Mouse (Mus musculus) central nervous system, embryonic 18 days (tissue): ENCODE results near the gene Ctsd. TPM values are rescaled to one million over a fixed set of nuclear protein-coding genes. Genes with fewer than 3 reads are reported as not detected.

Experiments
- polyA plus RNA-seq: library from polyadenylated mRNA; depleted of rRNA; stranded (reverse); fragments of >200 nt; gene quantifications from 2 replicates; pipeline ENCODE4 v1.2.3, GENCODE M21; 2012; rRNA removed

Gene Ctsd
- 186 and 196 TPM in 2 replicates for polyA plus RNA-seq

DNA sequence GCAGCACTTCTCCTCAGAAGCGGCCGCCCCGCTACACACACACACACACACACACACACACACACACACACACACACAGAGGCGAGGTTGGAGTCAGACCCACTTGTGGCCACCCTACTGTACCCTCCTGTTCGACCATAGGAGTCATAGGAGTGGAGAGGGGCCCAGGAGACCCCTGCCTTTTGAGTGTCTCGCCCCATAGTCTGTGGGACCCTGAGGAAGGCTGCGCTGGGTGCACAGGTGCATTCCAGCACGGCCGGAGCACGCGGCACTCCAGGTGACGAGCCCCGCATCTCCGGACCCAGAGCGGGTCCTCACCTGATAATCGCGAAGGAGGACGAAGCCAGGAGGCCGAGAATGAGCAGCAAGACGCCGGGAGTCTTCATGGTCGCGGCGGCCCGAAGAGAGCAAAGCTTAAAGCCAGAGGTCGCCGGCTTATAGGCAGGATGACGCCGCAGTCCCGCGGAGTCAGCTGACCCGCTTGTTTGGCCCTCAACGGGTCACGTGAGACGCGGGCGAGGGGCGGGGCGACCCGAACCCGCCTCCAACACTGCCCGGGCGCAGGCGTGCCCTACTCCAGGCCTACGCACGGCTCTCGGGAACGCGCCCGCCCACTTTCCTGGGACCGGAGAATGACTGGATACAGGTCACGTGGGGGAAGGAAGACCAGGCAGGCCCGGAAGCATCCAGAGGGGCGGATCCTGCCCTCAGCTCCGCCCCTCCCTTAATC, at the start of gene Ctsd:
TSS of gene Ctsd (minus strand) at position 620 of the 730 bp plus-strand sequence.

DNA sequence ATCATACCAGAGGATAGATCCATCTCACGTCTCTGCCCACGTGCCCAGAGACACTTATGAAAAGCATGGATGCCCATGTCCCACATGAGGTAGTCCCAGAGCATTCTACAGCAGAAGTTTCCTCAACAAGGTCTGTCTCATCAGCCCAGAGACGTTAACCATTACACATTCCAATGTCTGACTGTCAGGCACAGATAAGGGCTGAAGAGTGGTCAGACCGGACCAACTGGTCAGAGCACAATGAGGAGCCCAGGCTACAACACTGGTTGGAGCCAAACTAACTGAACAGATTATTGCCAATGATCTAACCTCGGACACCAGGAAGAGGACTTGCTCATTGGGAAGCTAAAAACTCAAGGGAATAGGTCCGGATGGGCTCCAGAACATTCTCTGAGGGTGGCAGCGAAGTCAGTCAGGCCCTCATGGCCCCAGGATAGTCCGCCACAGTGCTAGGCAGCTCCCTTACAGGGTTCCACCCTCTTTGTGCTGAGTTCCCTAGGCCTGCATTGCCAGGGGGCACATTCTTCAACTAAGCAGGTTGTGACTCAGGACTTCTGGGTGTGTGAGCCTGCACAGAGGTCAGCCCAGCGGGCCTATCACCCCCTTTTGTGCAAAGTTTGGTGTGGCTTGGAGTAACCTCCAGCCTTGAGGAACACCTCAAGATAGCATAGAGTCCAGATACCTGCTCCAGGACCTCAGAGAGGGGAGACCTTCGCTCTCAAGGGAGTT, 46.5 kb upstream of the Ctsd start, which contains the start of gene Syt8:
TSS of gene Syt8 (plus strand) at position 714 of the 729 bp plus-strand sequence.

GRCm38 (mm10) chr7:142382567-142382966, 5.3 kb downstream of the Ctsd start, which contains the start of gene Gm49369:
Gene Gm49369, minus strand, starts transcription at chr7:142382667.

DNA sequence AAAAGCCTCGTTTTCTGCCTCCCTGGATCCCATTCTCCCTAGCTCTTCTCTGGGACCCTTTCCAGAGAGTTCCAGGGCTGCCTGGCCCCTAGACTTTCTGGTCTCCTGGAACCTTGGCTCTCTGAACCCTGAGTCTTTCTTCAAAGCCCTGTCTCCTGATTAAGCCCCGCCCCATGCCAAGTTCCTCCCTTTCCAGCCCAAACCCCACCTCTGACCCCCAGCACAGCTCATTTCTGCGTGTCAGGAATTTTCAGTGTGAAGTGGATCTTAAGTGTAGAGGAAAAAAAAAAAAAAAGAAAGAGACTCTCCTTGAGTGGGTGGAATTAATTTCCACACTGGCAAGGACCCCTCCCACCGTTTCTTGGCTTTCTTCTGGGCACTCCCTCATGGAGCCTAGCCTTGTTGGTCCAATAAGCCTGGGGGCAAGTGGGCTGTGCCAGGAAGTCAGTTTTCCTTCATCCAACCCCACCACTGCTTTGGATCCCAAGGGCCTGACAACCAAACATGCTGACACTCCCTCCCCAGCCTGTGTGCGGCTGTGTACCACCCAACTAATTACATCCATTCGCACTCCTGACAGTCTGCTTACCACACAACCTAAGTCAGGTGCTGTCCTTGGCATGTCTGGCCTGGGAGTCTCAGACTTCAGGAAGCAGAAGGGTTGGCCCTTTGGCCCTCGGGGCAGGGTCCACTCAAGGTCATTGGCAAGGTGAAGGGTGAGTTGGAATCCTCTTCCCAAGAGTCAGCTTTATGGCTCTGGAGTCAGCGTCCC, 14.0 kb downstream of the Ctsd start, which contains the start of gene Ifitm10:
TSS of gene Ifitm10 (minus strand) at position 113 of the 772 bp plus-strand sequence.

Other genes with a start within 250 kb of the Ctsd start
- not detected in 2 replicates for gene Gm45337, start 243.4 kb downstream of the Ctsd start, polyA plus RNA-seq
- not detected in 2 replicates for gene Gm29735, start 230.9 kb downstream of the Ctsd start, polyA plus RNA-seq
- gene Gm4553, start 222.3 kb downstream of the Ctsd start, polyA plus RNA-seq: not detected in 2 replicates
- gene Krtap5-2, start 212.0 kb downstream of the Ctsd start, polyA plus RNA-seq: not detected in 2 replicates
- not detected in 2 replicates for gene Gm10153, start 197.6 kb downstream of the Ctsd start, polyA plus RNA-seq
- not detected in 2 replicates for gene Krtap5-3, start 186.7 kb downstream of the Ctsd start, polyA plus RNA-seq
- 0.13 TPM in 1 of 2 replicates, not detected in the other for gene Gm7579, start 176.2 kb downstream of the Ctsd start, polyA plus RNA-seq
- not detected in 2 replicates for gene Krtap5-5, start 158.1 kb downstream of the Ctsd start, polyA plus RNA-seq
- gene Gm40460, start 147.0 kb downstream of the Ctsd start, polyA plus RNA-seq: not detected in 2 replicates
- not detected in 2 replicates for gene Gm2431, start 129.7 kb downstream of the Ctsd start, polyA plus RNA-seq
- not detected in 2 replicates for gene Gm4559, start 113.7 kb downstream of the Ctsd start, polyA plus RNA-seq
- not detected in 2 replicates for gene Krtap5-1, start 90.9 kb downstream of the Ctsd start, polyA plus RNA-seq
- not detected in 2 replicates for gene Krtap5-4, start 84.5 kb downstream of the Ctsd start, polyA plus RNA-seq
- gene Ifitm10, start 14.3 kb downstream of the Ctsd start, polyA plus RNA-seq: 6.9 and 7.4 TPM in 2 replicates
- 0.28 and 0.48 TPM in 2 replicates for gene Gm49369, start 5.4 kb downstream of the Ctsd start, polyA plus RNA-seq
- gene Syt8, start 46.8 kb upstream of the Ctsd start, polyA plus RNA-seq: 0.11 and 3.3 TPM in 2 replicates
- gene Tnni2, start 53.8 kb upstream of the Ctsd start, polyA plus RNA-seq: 1.3 and 75.5 TPM in 2 replicates
- gene Lsp1, start 72.8 kb upstream of the Ctsd start, polyA plus RNA-seq: 7.4 and 8.8 TPM in 2 replicates
- gene Tnnt3, start 110.8 kb upstream of the Ctsd start, polyA plus RNA-seq: 1.2 and 47.8 TPM in 2 replicates
- 107 and 117 TPM in 2 replicates for gene Mrpl23, start 144.6 kb upstream of the Ctsd start, polyA plus RNA-seq